Mouse (Mus musculus): Measurements from ENCODE around the gene Mrpl18. TPM values are rescaled to one million over a fixed set of nuclear protein-coding genes. Genes with fewer than 3 reads are reported as not detected.
"Not testable (repeated sequence)": the region's sequence is repeated elsewhere in the genome, so short reads cannot be mapped to it uniquely, and the experiment has no call there.

Mrpl18 gene
- polyA plus RNA-seq (2015; fragmentation: Nextera tagmentation; extraction: Ambion mirVana) = 170 and 186 TPM in 2 replicates

- H3K27me3 ChIP-seq = no peaks in the 10 kb centered on the region
- ATAC-seq = peak; percentile 99
- H3K4me1 ChIP-seq = peaks cover 21% of the 10 kb centered on the region
- H3K9ac ChIP-seq = peak within 1 kb of the TSS; percentile 98
- peak within 1 kb of the TSS; percentile 96 for H3K4me3 ChIP-seq
- no peaks in the 10 kb centered on the region for H3K9me3 ChIP-seq (replicated peaks)
- under 1% methylated on average over 56 of the region's 56 CpGs for WGBS
- H3K27ac ChIP-seq = peak within 1 kb of the TSS; percentile 79
- H3K4me2 ChIP-seq = peak within 1 kb of the TSS; percentile 90
- peaks cover 60% of the 10 kb centered on the region for H3K36me3 ChIP-seq (ENCODE audit: poor library complexity, severe bottlenecking)
These were observed at the start of gene Mrpl18 for GRCm38 (mm10) chr17:12915881-12916583. Gene Mrpl18 (minus strand): TSS chr17:12916345.

GRCm38 (mm10) chr17:12963476-12963875, 47.3 kb upstream of the Mrpl18 start:
- no peak for ATAC-seq

GRCm38 (mm10) chr17:12960331-12960873, 44.3 kb upstream of the Mrpl18 start, which contains the start of gene Acat2:
Gene Acat2 (minus strand): TSS chr17:12960747.
- Histone ChIP-seq H3K4me2 (peak within 1 kb of the TSS; percentile 75), H3K9ac (peak within 1 kb of the TSS; percentile 69), H3K36me3 (ENCODE audit: poor library complexity, severe bottlenecking) (peaks cover 19% of the 10 kb centered on the region), H3K27me3 (no peaks in the 10 kb centered on the region), H3K27ac (peak within 1 kb of the TSS; percentile 89), H3K4me1 (peaks cover 24% of the 10 kb centered on the region), H3K4me3 (peak within 1 kb of the TSS; percentile 68), H3K9me3 (replicated peaks) (no peaks in the 10 kb centered on the region)
- ATAC-seq = peak; percentile 99
- under 1% methylated on average over 42 of the region's 42 CpGs for WGBS

More at GRCm38 (mm10) chr17:12963476-12963875, 47.3 kb upstream of the Mrpl18 start:
- Histone ChIP-seq H3K27me3 (no peaks in the 10 kb centered on the region), H3K27ac (no peak overlapping the region), H3K4me2 (no peak overlapping the region), H3K4me1 (peaks cover 14% of the 10 kb centered on the region), H3K36me3 (ENCODE audit: poor library complexity, severe bottlenecking) (peaks cover 29% of the 10 kb centered on the region), H3K9ac (no peak overlapping the region), H3K9me3 (replicated peaks) (no peaks in the 10 kb centered on the region), H3K4me3 (no peak overlapping the region)
- WGBS = 86% methylated on average over 3 of the region's 3 CpGs

GRCm38 (mm10) chr17:12959377-12959776, 43.2 kb upstream of the Mrpl18 start:
- WGBS = 3% methylated on average over 2 of the region's 2 CpGs
- H3K27me3 ChIP-seq; ATAC-seq; H3K9me3 ChIP-seq (replicated peaks); H3K27ac ChIP-seq: not testable (repeated sequence)
- peak overlapping the region; percentile 57 for H3K4me2 ChIP-seq
- H3K36me3 ChIP-seq (ENCODE audit: poor library complexity, severe bottlenecking) = peaks cover 19% of the 10 kb centered on the region
- peak overlapping the region; percentile 35 for H3K4me3 ChIP-seq
- H3K4me1 ChIP-seq = peaks cover 24% of the 10 kb centered on the region
- H3K9ac ChIP-seq = peak overlapping the region; percentile 56

GRCm38 (mm10) chr17:12956664-12957063, 40.5 kb upstream of the Mrpl18 start:
- no peaks in the 10 kb centered on the region for H3K9me3 ChIP-seq (replicated peaks)
- WGBS = 91% methylated on average over 8 of the region's 8 CpGs
- no peak for ATAC-seq
- no peak overlapping the region for H3K9ac ChIP-seq
- no peaks in the 10 kb centered on the region for H3K27me3 ChIP-seq
- peaks cover 37% of the 10 kb centered on the region for H3K36me3 ChIP-seq (ENCODE audit: poor library complexity, severe bottlenecking)
- no peak overlapping the region for H3K4me3 ChIP-seq
- no peak overlapping the region for H3K27ac ChIP-seq
- H3K4me1 ChIP-seq = peaks cover 24% of the 10 kb centered on the region
- H3K4me2 ChIP-seq = no peak overlapping the region

GRCm38 (mm10) chr17:12949669-12950068, 33.5 kb upstream of the Mrpl18 start:
- Histone ChIP-seq H3K36me3 (ENCODE audit: poor library complexity, severe bottlenecking) (peaks cover 76% of the 10 kb centered on the region), H3K9me3 (replicated peaks) (no peaks in the 10 kb centered on the region), H3K4me2 (no peak overlapping the region), H3K4me3 (no peak overlapping the region), H3K4me1 (no peaks in the 10 kb centered on the region), H3K27me3 (no peaks in the 10 kb centered on the region), H3K9ac (no peak overlapping the region), H3K27ac (no peak overlapping the region)
- no peak for ATAC-seq
- WGBS = 93% methylated on average over 5 of the region's 5 CpGs

GRCm38 (mm10) chr17:12942459-12943162, 26.5 kb upstream of the Mrpl18 start:
- WGBS = 94% methylated on average over 6 of the region's 6 CpGs
- peaks cover 12% of the 10 kb centered on the region; the same call in 1 of the 2 replicates for H3K4me1 ChIP-seq

GRCm38 (mm10) chr17:12941543-12942260, 25.6 kb upstream of the Mrpl18 start:
- no peak overlapping the region for H3K27ac ChIP-seq
- H3K36me3 ChIP-seq (ENCODE audit: poor library complexity, severe bottlenecking) = peaks cover 46% of the 10 kb centered on the region
- H3K9me3 ChIP-seq (replicated peaks) = no peaks in the 10 kb centered on the region
- 76% methylated on average over 8 of the region's 8 CpGs for WGBS
- no peak overlapping the region for H3K4me2 ChIP-seq
- ATAC-seq = no peak
- H3K4me1 ChIP-seq = peaks cover 12% of the 10 kb centered on the region; the same call in 1 of the 2 replicates
- H3K4me3 ChIP-seq = no peak overlapping the region
- no peaks in the 10 kb centered on the region for H3K27me3 ChIP-seq
- H3K9ac ChIP-seq = no peak overlapping the region

More at GRCm38 (mm10) chr17:12942459-12943162, 26.5 kb upstream of the Mrpl18 start:
- Histone ChIP-seq H3K27ac (no peak overlapping the region), H3K4me2 (no peak overlapping the region), H3K9me3 (replicated peaks) (no peaks in the 10 kb centered on the region), H3K9ac (no peak overlapping the region), H3K36me3 (ENCODE audit: poor library complexity, severe bottlenecking) (peaks cover 52% of the 10 kb centered on the region), H3K4me3 (no peak overlapping the region), H3K27me3 (no peaks in the 10 kb centered on the region)
- no peak for ATAC-seq

GRCm38 (mm10) chr17:12940151-12940805, 24.1 kb upstream of the Mrpl18 start, which contains the start of gene Acat3:
Gene Acat3 (minus strand): TSS chr17:12940600.
- H3K4me1 ChIP-seq = peaks cover 20% of the 10 kb centered on the region
- no peak within 1 kb of the TSS for H3K27ac ChIP-seq
- peaks cover 33% of the 10 kb centered on the region for H3K36me3 ChIP-seq (ENCODE audit: poor library complexity, severe bottlenecking)
- H3K9me3 ChIP-seq (replicated peaks) = no peaks in the 10 kb centered on the region
- WGBS = 15% methylated on average over 27 of the region's 27 CpGs
- no peak within 1 kb of the TSS for H3K9ac ChIP-seq
- H3K27me3 ChIP-seq = no peaks in the 10 kb centered on the region
- H3K4me2 ChIP-seq = peak within 1 kb of the TSS; percentile 53
- ATAC-seq = peak; percentile 75
- peak within 1 kb of the TSS; percentile 24 for H3K4me3 ChIP-seq

GRCm38 (mm10) chr17:12939377-12940148, 23.4 kb upstream of the Mrpl18 start:
- peaks cover 25% of the 10 kb centered on the region for H3K36me3 ChIP-seq (ENCODE audit: poor library complexity, severe bottlenecking)
- H3K4me3 ChIP-seq = peak overlapping the region; percentile 24
- not testable (repeated sequence) for H3K27me3 ChIP-seq; H3K27ac ChIP-seq; H3K9ac ChIP-seq; H3K9me3 ChIP-seq (replicated peaks)
- H3K4me2 ChIP-seq = peak overlapping the region; percentile 53
- WGBS = 25% methylated on average over 3 of the region's 12 CpGs
- H3K4me1 ChIP-seq = peaks cover 20% of the 10 kb centered on the region
- ATAC-seq = peak; percentile 48

GRCm38 (mm10) chr17:12938077-12938476, 21.9 kb upstream of the Mrpl18 start:
- WGBS = 12% methylated on average over 2 of the region's 2 CpGs
- Histone ChIP-seq H3K27ac (no peak overlapping the region), H3K27me3 (no peaks in the 10 kb centered on the region), H3K9me3 (replicated peaks) (no peaks in the 10 kb centered on the region), H3K36me3 (ENCODE audit: poor library complexity, severe bottlenecking) (peaks cover 14% of the 10 kb centered on the region), H3K9ac (no peak overlapping the region), H3K4me2 (no peak overlapping the region), H3K4me1 (peaks cover 20% of the 10 kb centered on the region), H3K4me3 (no peak overlapping the region)
- no peak for ATAC-seq
